Mouse (Mus musculus): ENCODE results near the gene Erbb2. TPM values are rescaled to one million over a fixed set of nuclear protein-coding genes. Genes with fewer than 3 reads are reported as not detected.

The Erbb2 gene
- 4.1 and 4.2 TPM in 2 replicates for polyA plus RNA-seq (2012; rRNA removed)

DNA sequence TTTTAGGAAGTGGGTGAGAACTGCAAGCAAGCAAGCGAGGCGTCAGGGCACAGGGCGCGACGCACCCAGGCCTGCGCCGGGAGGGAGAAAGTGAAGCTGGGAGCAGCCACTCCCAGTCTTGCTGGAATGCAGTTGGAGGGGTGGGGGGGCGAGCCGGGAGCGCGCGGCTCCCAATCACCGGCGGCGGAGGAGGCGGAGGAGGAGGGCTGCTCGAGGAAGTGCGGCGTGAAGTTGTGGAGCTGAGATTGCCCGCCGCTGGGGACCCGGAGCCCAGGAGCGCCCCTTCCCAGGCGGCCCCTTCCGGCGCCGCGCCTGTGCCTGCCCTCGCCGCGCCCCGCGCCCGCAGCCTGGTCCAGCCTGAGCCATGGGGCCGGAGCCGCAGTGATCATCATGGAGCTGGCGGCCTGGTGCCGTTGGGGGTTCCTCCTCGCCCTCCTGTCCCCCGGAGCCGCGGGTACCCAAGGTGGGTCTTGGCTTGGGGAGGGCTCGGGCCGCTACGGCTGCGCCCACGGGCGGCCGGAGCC, at the start of gene Erbb2:
Gene Erbb2, plus strand, starts transcription at position 198 of the 524 bp plus-strand sequence.

DNA sequence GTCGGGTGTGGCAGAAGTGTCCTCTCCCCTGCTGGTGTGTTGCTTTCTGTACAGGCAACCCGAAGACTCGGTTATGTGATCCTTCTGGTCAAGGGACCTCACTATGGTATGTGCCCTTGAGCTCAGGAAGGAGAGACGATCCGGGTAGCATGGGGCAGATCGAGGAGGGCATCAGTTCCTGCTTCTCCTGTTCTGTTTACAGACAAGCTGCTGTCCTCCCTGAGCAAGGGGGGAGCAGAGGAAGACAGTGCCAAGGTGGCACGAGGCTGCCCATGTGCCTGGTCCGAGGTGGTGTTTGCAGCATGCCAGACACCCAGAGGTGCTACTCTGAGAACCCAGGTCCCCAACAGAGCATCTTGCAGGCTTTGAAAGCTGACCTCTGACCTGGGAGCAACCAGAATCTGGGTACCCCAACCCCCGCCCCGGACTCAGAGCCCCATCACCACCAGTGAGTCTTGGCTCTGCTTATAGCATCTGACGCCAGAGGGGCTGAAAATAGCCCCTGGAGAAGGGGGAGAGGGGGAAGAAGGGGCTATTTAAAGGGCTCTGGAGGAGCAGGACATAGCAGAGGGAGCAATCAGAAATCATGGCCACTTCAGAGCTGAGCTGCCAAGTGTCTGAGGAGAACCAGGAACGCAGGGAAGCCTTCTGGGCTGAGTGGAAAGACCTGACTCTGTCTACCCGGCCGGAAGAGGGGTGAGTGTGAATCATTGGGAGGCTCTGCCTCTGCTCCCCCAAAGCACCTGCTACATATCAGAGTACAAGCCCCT, 28.8 kb upstream of the Erbb2 start, which contains the start of gene Tcap:
Gene Tcap, plus strand, starts transcription at position 551 of the 770 bp plus-strand sequence.

DNA sequence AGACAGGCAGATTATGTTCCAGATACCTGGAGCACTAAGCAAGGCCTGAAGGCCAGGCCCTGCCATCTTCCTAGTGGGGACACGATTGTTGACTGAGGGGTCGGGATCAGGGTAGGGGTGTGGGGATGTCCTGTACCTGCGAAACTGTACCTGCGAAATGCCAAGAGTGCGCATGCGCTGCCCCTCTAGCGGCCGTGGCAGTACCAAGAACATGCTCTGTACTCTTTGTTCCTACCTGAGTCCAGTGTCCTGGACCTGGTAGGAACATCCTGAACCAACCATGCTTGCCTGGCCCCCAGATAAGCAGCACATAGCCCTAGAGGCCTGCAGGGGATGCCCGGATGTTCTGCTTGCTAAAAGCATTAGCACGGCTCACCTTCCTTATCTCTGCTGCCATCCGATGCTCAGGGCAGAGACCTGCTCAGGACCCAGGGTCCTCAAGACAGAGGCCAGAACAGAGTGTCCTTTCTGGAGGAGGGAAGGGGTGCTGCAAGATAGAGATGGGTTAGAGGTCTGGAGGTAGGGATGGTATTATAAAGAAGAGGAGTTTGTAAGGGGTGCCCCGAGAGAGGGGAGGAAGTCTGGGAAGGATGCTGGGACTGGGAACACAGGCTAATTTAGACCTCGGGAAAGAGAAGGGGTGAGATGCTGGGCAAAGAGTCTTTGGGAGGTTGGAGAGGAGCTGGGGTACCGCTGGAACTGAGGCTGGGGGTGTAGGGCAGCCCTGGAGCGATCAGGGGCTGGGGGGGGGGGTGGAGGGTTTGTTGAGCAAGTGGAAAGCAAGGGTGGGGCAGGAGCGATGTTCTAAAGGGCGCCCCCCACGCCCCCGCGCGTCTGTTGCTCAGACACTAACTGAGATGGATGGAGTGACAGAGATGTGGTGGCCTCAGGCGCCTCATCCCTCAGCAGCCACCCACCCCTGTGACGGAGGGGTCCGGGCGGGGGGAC, 26.4 kb upstream of the Erbb2 start, which contains the start of gene Pnmt:
Gene Pnmt, plus strand, starts transcription at position 813 of the 948 bp plus-strand sequence.

DNA sequence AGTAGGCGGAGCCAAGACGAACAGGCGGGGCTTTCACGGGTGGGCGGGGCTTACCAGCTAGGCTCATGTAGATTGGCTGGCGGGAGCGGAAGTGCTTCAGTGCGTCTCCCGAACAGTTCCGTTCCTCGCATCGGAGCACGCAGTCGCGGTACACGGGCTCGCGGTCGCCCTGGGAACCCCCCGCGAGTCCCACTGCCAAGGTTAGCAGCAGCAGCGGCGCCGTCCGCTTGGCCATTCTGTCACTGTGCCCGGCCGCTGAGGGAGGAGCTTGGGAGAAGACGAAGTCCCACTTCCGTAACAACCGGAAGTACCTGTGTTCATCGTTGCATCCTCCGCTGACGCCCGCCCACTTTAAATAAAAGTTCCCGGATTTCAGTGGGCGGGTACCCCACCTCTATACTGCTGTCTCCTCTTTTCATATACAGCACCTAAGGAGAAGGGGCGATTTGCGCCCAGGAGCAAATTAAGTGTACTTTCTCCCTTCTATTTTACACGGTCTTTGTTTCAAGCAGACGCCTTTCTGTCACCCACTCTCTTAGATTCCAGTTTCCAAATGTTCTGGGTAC, 12.0 kb upstream of the Erbb2 start, which contains the start of gene Pgap3:
Gene Pgap3, minus strand, starts transcription at position 330 of the 566 bp plus-strand sequence.

DNA sequence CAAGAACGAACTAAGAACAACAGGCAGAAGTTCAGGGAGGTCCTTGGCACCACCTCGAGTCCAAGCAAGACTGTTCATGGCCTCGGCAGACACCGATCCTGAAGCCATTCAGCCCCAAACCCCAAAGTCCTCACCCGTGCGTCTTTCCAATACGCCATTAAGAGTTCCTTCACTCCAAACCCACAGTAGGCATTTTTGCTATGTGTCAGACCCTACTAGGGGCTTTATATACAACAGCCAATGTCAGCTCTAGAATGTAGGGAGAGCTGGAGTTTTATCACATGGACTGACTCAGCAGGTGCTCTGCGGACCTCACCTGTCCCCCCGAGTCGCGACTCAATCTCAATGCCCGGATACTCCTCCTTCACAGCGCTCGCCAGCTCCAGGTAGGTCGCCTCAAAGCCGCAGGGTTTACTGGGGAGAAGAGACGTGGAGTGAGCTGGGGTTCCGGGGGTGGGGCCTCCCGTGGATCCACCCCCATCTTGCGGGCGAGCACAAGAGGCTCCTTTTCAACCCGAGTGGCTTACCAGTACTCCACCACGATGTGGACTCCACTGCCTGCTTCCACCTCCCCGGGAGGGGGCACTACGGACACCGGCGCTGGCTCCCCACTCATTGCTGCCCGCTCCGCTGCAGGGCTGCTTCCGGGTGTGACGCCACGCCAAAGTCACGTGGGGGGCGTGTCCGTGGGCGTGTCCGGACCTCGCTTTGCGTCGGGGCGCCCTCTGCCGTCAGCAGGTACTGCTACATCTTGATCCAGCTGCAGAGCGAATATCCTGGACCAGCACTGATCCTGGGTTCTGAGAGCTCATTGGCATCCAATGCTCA, 26.3 kb downstream of the Erbb2 start, which contains the start of gene Mien1:
Gene Mien1, minus strand, starts transcription at position 661 of the 828 bp plus-strand sequence.

DNA sequence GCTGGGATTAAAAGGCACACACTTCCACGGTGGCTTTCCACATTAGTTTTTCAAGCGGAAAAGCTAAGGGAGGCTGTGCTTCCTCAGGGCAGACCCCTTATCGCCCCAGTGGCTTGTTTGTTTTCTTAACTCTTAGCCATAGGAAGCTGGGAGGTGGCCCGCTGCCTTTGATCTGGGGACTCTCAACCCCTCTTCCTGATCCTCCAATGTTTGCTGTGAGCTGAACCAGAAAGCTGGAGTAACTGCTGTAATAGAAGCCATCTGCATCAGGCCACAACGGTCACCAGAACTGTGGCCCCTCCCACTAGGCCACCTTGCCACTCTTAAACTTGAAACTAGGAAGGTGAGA, 33.9 kb downstream of the Erbb2 start, which contains the start of gene Grb7:
Gene Grb7, plus strand, starts transcription at position 182 of the 349 bp plus-strand sequence.

Other genes starting within 250 kb of the Erbb2 start
- gene Med1, start 219.2 kb upstream of the Erbb2 start, polyA plus RNA-seq (2012; rRNA removed) = 28.4 and 28.8 TPM in 2 replicates
- gene Cdk12, start 209.4 kb upstream of the Erbb2 start, polyA plus RNA-seq (2012; rRNA removed) = 16.0 and 16.2 TPM in 2 replicates
- 66.9 and 87.9 TPM in 2 replicates for gene Neurod2, start 82.8 kb upstream of the Erbb2 start, polyA plus RNA-seq (2012; rRNA removed)
- 35.9 and 57.7 TPM in 2 replicates for gene Ppp1r1b, start 64.1 kb upstream of the Erbb2 start, polyA plus RNA-seq (2012; rRNA removed)
- 57.5 and 63.6 TPM in 2 replicates for gene Stard3, start 54.1 kb upstream of the Erbb2 start, polyA plus RNA-seq (2012; rRNA removed)
- gene Tcap, start 28.7 kb upstream of the Erbb2 start, polyA plus RNA-seq (2012; rRNA removed) = 0.31 and 3.6 TPM in 2 replicates
- gene Pnmt, start 26.0 kb upstream of the Erbb2 start, polyA plus RNA-seq (2012; rRNA removed) = 1.5 and 1.6 TPM in 2 replicates
- gene Pgap3, start 12.0 kb upstream of the Erbb2 start, polyA plus RNA-seq (2012; rRNA removed) = 10.6 and 11.1 TPM in 2 replicates
- 186 and 206 TPM in 2 replicates for gene Mien1, start 26.5 kb downstream of the Erbb2 start, polyA plus RNA-seq (2012; rRNA removed)
- 1.9 and 2.1 TPM in 2 replicates for gene Grb7, start 33.9 kb downstream of the Erbb2 start, polyA plus RNA-seq (2012; rRNA removed)
- 0.08 and 0.10 TPM in 2 replicates for gene Ikzf3, start 133.6 kb downstream of the Erbb2 start, polyA plus RNA-seq (2012; rRNA removed)
- gene Zpbp2, start 138.6 kb downstream of the Erbb2 start, polyA plus RNA-seq (2012; rRNA removed) = 0.11 and 0.23 TPM in 2 replicates
- gene Ormdl3, start 174.9 kb downstream of the Erbb2 start, polyA plus RNA-seq (2012; rRNA removed) = 105 and 111 TPM in 2 replicates
- gene Lrrc3c, start 185.8 kb downstream of the Erbb2 start, polyA plus RNA-seq (2012; rRNA removed) = not detected in 2 replicates
- gene Gm12355, start 213.2 kb downstream of the Erbb2 start, polyA plus RNA-seq (2012; rRNA removed) = 0.23 and 0.32 TPM in 2 replicates
- not detected in 2 replicates for gene Gsdma3, start 213.9 kb downstream of the Erbb2 start, polyA plus RNA-seq (2012; rRNA removed)
- not detected in 2 replicates for gene Gsdma2, start 234.3 kb downstream of the Erbb2 start, polyA plus RNA-seq (2012; rRNA removed)

Data from central nervous system, embryonic 18 days (tissue).